Mouse (Mus musculus) E14TG2a.4 (cell line): Measurements from ENCODE around the gene Prss8.

ENCODE experiments used
- CTCF ChIP-seq: conservative IDR thresholded peaks from 2 replicates; pipeline ENCODE4 v1.5.1; 2014; ENCODE audit warnings: low read length
- NANOG ChIP-seq: IDR thresholded peaks from 2 replicates; pipeline ENCODE4 v1.6.1; 2014; ENCODE audit warnings: borderline replicate concordance, low read length, mixed read lengths

- no peak for TF ChIP-seq NANOG
- no peak for TF ChIP-seq CTCF
Observed at GRCm38 (mm10) chr7:127915293-127915692, 14.6 kb downstream of the Prss8 start.
